Mouse (Mus musculus) T-cell, adult 2 months (primary cell): ENCODE results near the gene Dmkn.

Experiments
- DNase-seq: peaks from one replicate; pipeline ENCODE4 v3.0.0; 2022; ENCODE audit warnings: low spot score

Gene Dmkn

GRCm38 (mm10) chr7:30761769-30762352, 1.7 kb upstream of the Dmkn start:
- no peak for DNase-seq

- no peak for DNase-seq
Observed at GRCm38 (mm10) chr7:30765173-30765572, 1.6 kb downstream of the Dmkn start.

GRCm38 (mm10) chr7:30766408-30766807, 2.9 kb downstream of the Dmkn start:
- DNase-seq = no peak

GRCm38 (mm10) chr7:30769236-30769635, 5.7 kb downstream of the Dmkn start:
- DNase-seq = no peak

GRCm38 (mm10) chr7:30776104-30776503, 12.5 kb downstream of the Dmkn start:
- DNase-seq = no peak

- no peak for DNase-seq
Observed at GRCm38 (mm10) chr7:30777081-30777579, 13.6 kb downstream of the Dmkn start.

- DNase-seq = no peak
Observed at GRCm38 (mm10) chr7:30777911-30778310, 14.4 kb downstream of the Dmkn start.

- peak; percentile 13 for DNase-seq
Observed at GRCm38 (mm10) chr7:30781792-30782191, 18.2 kb downstream of the Dmkn start.

- no peak for DNase-seq
Observed at GRCm38 (mm10) chr7:30782658-30783057, 19.1 kb downstream of the Dmkn start.

- DNase-seq = no peak
Observed at GRCm38 (mm10) chr7:30785154-30785553, 21.6 kb downstream of the Dmkn start.

GRCm38 (mm10) chr7:30785721-30786546, 22.4 kb downstream of the Dmkn start:
- no peak for DNase-seq

GRCm38 (mm10) chr7:30787377-30788022, 23.9 kb downstream of the Dmkn start, which contains the start of gene Krtdap:
Krtdap (plus strand) TSS chr7:30787896.
- DNase-seq = no peak

GRCm38 (mm10) chr7:30790141-30790540, 26.6 kb downstream of the Dmkn start:
- no peak for DNase-seq

GRCm38 (mm10) chr7:30791921-30792320, 28.4 kb downstream of the Dmkn start:
- no peak for DNase-seq

- DNase-seq = no peak
Observed at GRCm38 (mm10) chr7:30794921-30795320, 31.4 kb downstream of the Dmkn start.

GRCm38 (mm10) chr7:30796790-30797189, 33.2 kb downstream of the Dmkn start:
- no peak for DNase-seq

- no peak for DNase-seq
Observed at GRCm38 (mm10) chr7:30800653-30801052, 37.1 kb downstream of the Dmkn start.

GRCm38 (mm10) chr7:30803256-30803655, 39.7 kb downstream of the Dmkn start:
- no peak for DNase-seq

GRCm38 (mm10) chr7:30804026-30804715, 40.6 kb downstream of the Dmkn start:
- DNase-seq = no peak

- DNase-seq = peak; percentile 52
Observed at GRCm38 (mm10) chr7:30805924-30806323, 42.4 kb downstream of the Dmkn start.

- DNase-seq = no peak
Observed at GRCm38 (mm10) chr7:30810319-30810718, 46.8 kb downstream of the Dmkn start.

- no peak for DNase-seq
Observed at GRCm38 (mm10) chr7:30811757-30812290, 48.3 kb downstream of the Dmkn start.
